Comparison of ENCODE assay signal across 22 mouse cellular contexts in the genomic region with DNA sequence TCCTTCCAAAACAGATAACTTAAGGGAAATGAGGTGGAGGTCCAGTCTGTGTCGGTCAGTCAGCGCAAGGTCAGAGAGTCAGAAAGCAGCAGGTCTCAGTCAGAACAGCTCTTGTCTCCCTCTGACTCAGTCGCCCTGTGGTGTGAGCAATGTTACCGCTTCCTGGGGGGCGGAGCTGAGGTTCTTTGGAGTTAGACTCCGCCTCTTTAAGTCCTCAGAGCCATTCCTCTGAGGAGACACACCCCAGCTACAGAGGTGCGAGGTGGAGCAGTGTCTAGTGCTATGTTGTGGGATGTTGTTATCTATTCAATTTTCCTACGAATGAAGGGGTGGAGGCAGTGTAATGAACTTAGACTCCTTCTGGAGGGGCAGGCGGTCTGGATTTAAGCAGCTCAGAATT. TPM values are rescaled to one million over a fixed set of nuclear protein-coding genes. Genes with fewer than 3 reads are reported as not detected.
A peak's percentile ranks its signal among the peaks of the same experiment; 100 is the strongest.
DNase-seq lines count a peak whose midpoint lies in the region; ATAC-seq and TF ChIP-seq lines count a peak whose summit lies in the region.
"Had no signal": no experiment of that assay in that cellular context is flagged by ENCODE, and none has a peak within 500 bp of the region (broad histone marks: within the 10 kb centered on the region; RNA-seq: fewer than 3 reads in every experiment).

No protein-coding gene starts in this region.

- no peak overlapping the region for H3K27ac ChIP-seq in heart, embryonic 13.5 days (replicated peaks)
- no peak overlapping the region for H3K27ac ChIP-seq in ES-E14 (ENCODE audit: insufficient read depth, low read depth, low read length, poor library complexity, severe bottlenecking)
- H3K27ac ChIP-seq: embryonic facial prominence, embryonic 13.5 days; heart, embryonic 10.5 days; hindbrain, embryonic 15.5 days; kidney, postnatal 0 days; limb, embryonic 10.5 days; liver, embryonic 14.5 days; neural tube, embryonic 12.5 days had no signal

- H3K36me3 ChIP-seq in heart, embryonic 13.5 days, result no peaks in the 10 kb centered on the region
- H3K36me3 ChIP-seq in ES-E14 (ENCODE audit: control insufficient read depth, insufficient read depth, low read length, poor library complexity, severe bottlenecking), result no peaks in the 10 kb centered on the region
- H3K36me3 ChIP-seq: embryonic facial prominence, embryonic 13.5 days; heart, embryonic 10.5 days; hindbrain, embryonic 15.5 days; limb, embryonic 10.5 days; neural tube, embryonic 12.5 days had no signal

- H3K27me3 ChIP-seq in heart, embryonic 13.5 days (replicated peaks), result peaks cover 53% of the 10 kb centered on the region

- no peak overlapping the region for H3K9ac ChIP-seq in heart, embryonic 13.5 days
- no peak overlapping the region for H3K9ac ChIP-seq in ES-E14 (ENCODE audit: insufficient read depth, low read depth, low read length, poor library complexity, severe bottlenecking)
- H3K9ac ChIP-seq: embryonic facial prominence, embryonic 13.5 days; hindbrain, embryonic 15.5 days; liver, embryonic 14.5 days; neural tube, embryonic 12.5 days had no signal

- H3K4me3 ChIP-seq in heart, embryonic 13.5 days, result no peak overlapping the region
- no peak overlapping the region for H3K4me3 ChIP-seq in ES-E14 (ENCODE audit: insufficient read depth in 1 of 2, low read depth in 1 of 2, low read length in 2 of 2, poor library complexity in 1 of 2, severe bottlenecking in 1 of 2)
- H3K4me3 ChIP-seq: embryonic facial prominence, embryonic 13.5 days; limb, embryonic 10.5 days; neural tube, embryonic 12.5 days had no signal

- H3K4me2 ChIP-seq in heart, embryonic 13.5 days, result 0 out of 2 replicates have a peak overlapping the region, but pooled peaks have one; percentile 1
- H3K4me2 ChIP-seq: embryonic facial prominence, embryonic 13.5 days had no signal

- no peak for ATAC-seq in heart, embryonic 13.5 days (ENCODE audit: extremely low read depth, insufficient number of reproducible peaks, low FRiP score, low TSS enrichment)
- 0 out of 2 replicates have a peak, but pooled peaks have one; percentile 24 for ATAC-seq in common myeloid progenitor, adult 5-6 weeks (replicated peaks; ENCODE audit: low read depth, poor library complexity, severe bottlenecking)
- ATAC-seq: forebrain, embryonic 16.5 days; intestine, postnatal 0 days had no signal

- H3K9me3 ChIP-seq in heart, embryonic 13.5 days, result no peaks in the 10 kb centered on the region
- H3K9me3 ChIP-seq in ES-E14 (ENCODE audit: control insufficient read depth, insufficient read depth, low read depth, low read length), result no peaks in the 10 kb centered on the region
- H3K9me3 ChIP-seq: embryonic facial prominence, embryonic 13.5 days; heart, embryonic 10.5 days; hindbrain, embryonic 15.5 days; limb, embryonic 10.5 days; neural tube, embryonic 12.5 days had no signal

- in situ Hi-C loops in ES-E14 (cut with MboI; ENCODE audit: low sequenced_read_pairs in 2 of 2, unreplicated experiment in 2 of 2), result no loop called here

- H3K4me1 ChIP-seq in heart, embryonic 13.5 days, result peaks cover 16% of the 10 kb centered on the region
- 0 out of 4 replicates have a peak, but pooled peaks cover 0 to 1% of the 10 kb centered on the region in 2 experiments for H3K4me1 ChIP-seq in ES-E14 (ENCODE audit: control insufficient read depth in 2 of 2, insufficient read depth in 2 of 2, low read length in 2 of 2, poor library complexity in 1 of 2)

- 12% methylated on average over 9 of the region's 9 CpGs for WGBS in heart, embryonic 13.5 days

- DNase-seq in heart, adult 8-10 months (ENCODE audit: low spot score), result no peak
- DNase-seq in 3T3-L1 (ENCODE audit: low read depth, low spot score) (peak; percentile 27), ES-E14 (ENCODE audit: low read depth, low spot score) (peak; percentile 63), adipocyte (ENCODE audit: low spot score) (no peak)
- no peak for DNase-seq in lung, adult 18-20 months
- DNase-seq in testis, postnatal 10 days (ENCODE audit: low spot score), result no peak
- DNase-seq: adrenal gland, adult 8-10 months; layer of hippocampus, postnatal 36 days; lung, postnatal 10 days; thymus, adult 2 months had no signal

TF ChIP-seq in ES-E14, 5 proteins besides CTCF, POLR2A, EP300 and RAD21:
- TF ChIP-seq CHD2 (IDR thresholded peaks at IDR 0.05; ENCODE audit: low read depth, low read length) (no peak), HCFC1 (IDR thresholded peaks at IDR 0.05; ENCODE audit: borderline replicate concordance, insufficient read depth, low read length) (no peak), ZNF384 (IDR thresholded peaks at IDR 0.05; ENCODE audit: low read depth, low read length) (no peak), ZC3H11A (IDR thresholded peaks at IDR 0.05; ENCODE audit: borderline replicate concordance, low read depth, low read length) (no peak), MAFK (IDR thresholded peaks at IDR 0.05; ENCODE audit: insufficient read depth, low read depth, low read length) (no peak)

RNA-seq across cellular contexts. Expression of gene Akain1, which starts 1.9 kb away (rescaled TPM):
- polyA plus RNA-seq in heart, embryonic 13.5 days (2015; fragmentation: Nextera tagmentation; extraction: Ambion mirVana), result not detected in 2 replicates
- not detected for total RNA-seq in heart, adult 8-10 months (2022)
- total RNA-seq in ES-E14 (2012; rRNA removed), result not detected in 2 replicates
- total RNA-seq in common myeloid progenitor, adult 5-6 weeks (2017), result not detected in 2 replicates
- total RNA-seq: gastrocnemius, adult 18-20 months had no signal
- polyA plus RNA-seq: embryonic facial prominence, embryonic 13.5 days; heart, embryonic 10.5 days; intestine, postnatal 0 days; kidney, postnatal 0 days; limb, embryonic 10.5 days; liver, embryonic 14.5 days had no signal

RNA-seq across cellular contexts. Expression of gene Zbtb14, which starts 58.2 kb away (rescaled TPM):
- polyA plus RNA-seq in heart, embryonic 13.5 days (2015; fragmentation: Nextera tagmentation; extraction: Ambion mirVana), result 13.3 and 15.4 TPM in 2 replicates
- total RNA-seq in heart, adult 8-10 months (2022), result 10 to 100 TPM; 11.0 to 13.8 (median 11.5) TPM
- 5.4 and 7.1 TPM in 2 replicates for total RNA-seq in ES-E14 (2012; rRNA removed)
- total RNA-seq in common myeloid progenitor, adult 5-6 weeks (2017), result 28.8 and 29.2 TPM in 2 replicates

Comparison
In these comparisons a context has a peak if more than half of its experiments do, and no peak if none do; other contexts are left out.
1. DNase-seq: peak in 3T3-L1 (single experiment) and ES-E14 (single experiment); none in heart, adult 8-10 months (single experiment), adipocyte (single experiment), lung, adult 18-20 months (0 of 2) and testis, postnatal 10 days (single experiment).